In the genomic region with DNA sequence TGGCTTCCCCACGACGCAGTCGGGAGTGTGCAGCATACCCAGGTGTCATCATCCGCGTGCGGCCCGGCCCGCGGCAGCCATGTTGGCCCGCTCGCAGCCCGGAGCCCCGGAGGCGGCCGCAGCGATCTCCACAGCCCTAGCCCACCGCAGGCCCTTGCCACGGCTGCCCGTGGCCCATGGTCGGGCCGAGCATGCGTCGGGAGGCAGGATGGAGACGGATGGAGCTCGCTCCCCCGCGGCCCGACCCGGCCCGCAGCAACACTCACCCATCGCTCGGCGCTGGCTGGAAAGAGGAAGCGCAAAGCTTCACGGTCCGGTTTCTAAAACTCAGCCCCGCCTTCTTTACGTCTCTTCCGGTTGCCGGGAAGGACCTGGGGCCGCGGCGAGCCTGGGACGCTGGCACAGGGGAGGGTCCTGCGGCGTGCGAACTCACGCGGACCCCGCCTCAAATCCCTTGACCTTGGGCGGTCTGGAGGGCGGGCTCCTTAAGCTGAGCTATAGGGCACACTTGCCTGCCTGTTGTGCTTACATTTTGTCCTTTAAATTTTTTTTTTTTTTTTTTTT, we compare ENCODE assay signal across 7 mouse cellular contexts. TPM values are rescaled to one million over a fixed set of nuclear protein-coding genes. Genes with fewer than 3 reads are reported as not detected.
DNase-seq lines count a peak whose midpoint lies in the region; ATAC-seq lines count a peak whose summit lies in the region.

Gene Rps8 (minus strand): TSS at position 452 of the 564 bp plus-strand sequence.

- H3K4me2 ChIP-seq in intestine, embryonic 14.5 days (ENCODE audit: low read length), result peak within 1 kb of the TSS; percentile 56
- peak within 1 kb of the TSS; percentile 93 for H3K4me2 ChIP-seq in midbrain, embryonic 11.5 days

- no peaks in the 10 kb centered on the region for H3K9me3 ChIP-seq in intestine, embryonic 14.5 days (ENCODE audit: control insufficient read depth, low read length)
- H3K9me3 ChIP-seq in midbrain, embryonic 11.5 days (ENCODE audit: control insufficient read depth, low read length), result no peaks in the 10 kb centered on the region

- intact Hi-C loops in left cerebral cortex, postnatal 36 days (cut with DNase I), result no loop called here

- peak within 1 kb of the TSS; percentile 95 for H3K9ac ChIP-seq in intestine, embryonic 14.5 days (ENCODE audit: low read length)
- peak within 1 kb of the TSS; percentile 95 for H3K9ac ChIP-seq in midbrain, embryonic 11.5 days (ENCODE audit: low read length)

- H3K36me3 ChIP-seq in intestine, embryonic 14.5 days (ENCODE audit: control insufficient read depth, insufficient read depth, low read length), result peaks cover 65% of the 10 kb centered on the region
- peaks cover 24% of the 10 kb centered on the region for H3K36me3 ChIP-seq in midbrain, embryonic 11.5 days (ENCODE audit: control insufficient read depth, insufficient read depth, low read length)

- peak within 1 kb of the TSS; percentile 94 for H3K27ac ChIP-seq in intestine, embryonic 14.5 days (ENCODE audit: low read depth)
- peak within 1 kb of the TSS; percentile 92 for H3K27ac ChIP-seq in midbrain, embryonic 11.5 days (ENCODE audit: low read depth, low read length)

- peaks cover 5% of the 10 kb centered on the region; the same call in 1 of the 2 replicates for H3K4me1 ChIP-seq in intestine, embryonic 14.5 days (replicated peaks; ENCODE audit: control insufficient read depth, insufficient read depth, low read length)
- peaks cover 5% of the 10 kb centered on the region for H3K4me1 ChIP-seq in midbrain, embryonic 11.5 days (ENCODE audit: control insufficient read depth, insufficient read depth, low read length)

- DNase-seq in adrenal gland, adult 18-20 months (ENCODE audit: low spot score in 2 of 2), result peak; percentile 85 to 88
- peak; percentile 97 for DNase-seq in embryo, embryonic 10.5 days (ENCODE audit: low spot score)
- DNase-seq in gastrocnemius, postnatal 25 days, result peak; percentile 84
- DNase-seq in intestine, embryonic 14.5 days (ENCODE audit: low spot score), result peak; percentile 93
- peak; percentile 91 for DNase-seq in left cerebral cortex, postnatal 36 days (ENCODE audit: low spot score in 2 of 2)
- peak; percentile 97 for DNase-seq in midbrain, embryonic 11.5 days (ENCODE audit: low spot score, missing footprints)
- peak; percentile 82 for DNase-seq in skeletal muscle tissue, adult 2 months (ENCODE audit: low read depth, low spot score)

- H3K27me3 ChIP-seq in intestine, embryonic 14.5 days (replicated peaks; ENCODE audit: control insufficient read depth, insufficient read depth, low read length), result no peaks in the 10 kb centered on the region
- no peaks in the 10 kb centered on the region for H3K27me3 ChIP-seq in midbrain, embryonic 11.5 days (ENCODE audit: control insufficient read depth, insufficient read depth, low read length)

- WGBS in intestine, embryonic 14.5 days, result under 1% methylated on average over 51 of the region's 52 CpGs
- under 1% methylated on average over 52 of the region's 52 CpGs for WGBS in midbrain, embryonic 11.5 days

- peak within 1 kb of the TSS; percentile 68 for H3K4me3 ChIP-seq in intestine, embryonic 14.5 days (ENCODE audit: low read depth, low read length)
- H3K4me3 ChIP-seq in midbrain, embryonic 11.5 days (ENCODE audit: low read depth, low read length), result peak within 1 kb of the TSS; percentile 95

- peak; percentile 86 for ATAC-seq in intestine, embryonic 14.5 days (replicated peaks; ENCODE audit: low FRiP score, low TSS enrichment, low read depth)
- peak; percentile 96 for ATAC-seq in midbrain, embryonic 11.5 days (ENCODE audit: low FRiP score)

RNA-seq across cellular contexts. Expression of gene Rps8, which starts in this region (rescaled TPM):
- 100 to 1,000 TPM; 912 to 968 TPM for total RNA-seq in adrenal gland, adult 18-20 months (2021)
- 100 to 1,000 TPM; 527 to 576 TPM for total RNA-seq in gastrocnemius, postnatal 25 days (2021)
- polyA plus RNA-seq in intestine, embryonic 14.5 days (2014; fragmentation: Nextera tagmentation; extraction: Ambion mirVana), result 1,373 and 1,522 TPM in 2 replicates
- total RNA-seq in left cerebral cortex, postnatal 36 days (2021), result 100 to 1,000 TPM; 465 to 510 TPM
- 780 and 794 TPM in 2 replicates for polyA plus RNA-seq in midbrain, embryonic 11.5 days (2014; fragmentation: Nextera tagmentation; extraction: Ambion mirVana)

Comparison
In these comparisons a context has a peak if more than half of its experiments do, and no peak if none do; other contexts are left out.
1. Peak in every context shown above with its lines: DNase-seq, ATAC-seq, H3K4me3 ChIP-seq and H3K27ac ChIP-seq.